Mouse (Mus musculus): ENCODE measurements around the gene Pigb.

DNA sequence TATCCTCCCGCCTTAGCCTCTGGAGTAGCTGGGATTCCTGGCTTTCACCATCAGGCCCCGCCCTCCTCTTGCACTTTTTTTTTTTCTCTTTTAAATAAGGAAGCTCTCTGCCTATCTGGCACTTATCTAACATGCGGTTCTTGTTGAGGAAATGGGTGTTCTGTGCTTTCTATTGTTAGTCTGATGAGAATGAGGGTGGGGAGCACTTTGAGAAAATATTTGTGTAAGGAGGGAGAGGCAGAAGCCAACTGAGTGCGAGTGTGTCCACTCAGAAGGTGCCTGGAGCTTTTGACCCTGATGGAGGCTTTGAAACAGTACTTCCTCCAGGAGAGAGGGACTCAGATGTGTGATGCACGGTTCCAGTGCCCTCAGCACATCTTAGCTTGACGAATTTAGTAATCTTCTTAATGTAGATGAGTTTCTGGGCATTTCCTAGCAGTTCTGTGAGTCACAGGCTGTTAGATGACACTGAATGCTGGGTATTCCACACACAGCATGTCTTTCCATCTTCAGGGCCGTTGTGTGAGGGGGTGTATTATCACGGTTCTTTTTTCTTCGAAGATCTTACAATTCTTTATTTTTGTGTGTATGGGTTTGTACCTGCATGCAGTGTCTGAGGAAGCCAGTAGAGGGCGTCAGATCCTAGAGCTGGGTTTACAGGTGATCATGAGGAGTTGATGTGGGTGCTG, 30.9 kb upstream of the Pigb start:
- TF ChIP-seq CTCF (IDR thresholded peaks at IDR 0.05; ENCODE audit: borderline replicate concordance, insufficient read depth, low read length) (no peak), POLR2A (IDR thresholded peaks at IDR 0.05; ENCODE audit: low read depth, low read length) (no peak)

Data from embryonic fibroblast, embryonic 13.5 days (primary cell).